Mouse (Mus musculus): ENCODE measurements around the gene Chil1.
A peak's percentile ranks its signal among the peaks of the same experiment; 100 is the strongest.

The Chil1 gene

GRCm38 (mm10) chr1:134173081-134173480 lies 8.9 kb upstream of the Chil1 start:
- no peak for DNase-seq (ENCODE audit: low spot score)

GRCm38 (mm10) chr1:134177976-134178375 lies 4.0 kb upstream of the Chil1 start:
- DNase-seq (ENCODE audit: low spot score) = no peak

GRCm38 (mm10) chr1:134184089-134184488 lies 2.1 kb downstream of the Chil1 start:
- DNase-seq (ENCODE audit: low spot score) = no peak

GRCm38 (mm10) chr1:134188217-134188616 lies 6.2 kb downstream of the Chil1 start:
- no peak for DNase-seq (ENCODE audit: low spot score)

- peak; percentile 28 for DNase-seq (ENCODE audit: low spot score)
These were observed 7.2 kb downstream of the Chil1 start for GRCm38 (mm10) chr1:134188989-134189729.

- no peak for DNase-seq (ENCODE audit: low spot score)
These were observed 9.2 kb downstream of the Chil1 start for GRCm38 (mm10) chr1:134191192-134191591.

GRCm38 (mm10) chr1:134192024-134192423 lies 10.0 kb downstream of the Chil1 start:
- no peak for DNase-seq (ENCODE audit: low spot score)

GRCm38 (mm10) chr1:134193126-134193525 lies 11.2 kb downstream of the Chil1 start, which contains the start of gene Mybph:
Mybph (plus strand) TSS chr1:134193448.
- no peak for DNase-seq (ENCODE audit: low spot score)

- DNase-seq (ENCODE audit: low spot score) = no peak
These were observed 11.8 kb downstream of the Chil1 start for GRCm38 (mm10) chr1:134193674-134194197.

GRCm38 (mm10) chr1:134194298-134195022 lies 12.5 kb downstream of the Chil1 start:
- no peak for DNase-seq (ENCODE audit: low spot score)

- no peak for DNase-seq (ENCODE audit: low spot score)
These were observed 13.1 kb downstream of the Chil1 start for GRCm38 (mm10) chr1:134195117-134195516.

- no peak for DNase-seq (ENCODE audit: low spot score)
These were observed 13.6 kb downstream of the Chil1 start for GRCm38 (mm10) chr1:134195571-134195970.

GRCm38 (mm10) chr1:134195979-134196378 lies 14.0 kb downstream of the Chil1 start:
- no peak for DNase-seq (ENCODE audit: low spot score)

GRCm38 (mm10) chr1:134196386-134196785 lies 14.4 kb downstream of the Chil1 start:
- peak; percentile 63 for DNase-seq (ENCODE audit: low spot score)

GRCm38 (mm10) chr1:134197325-134197982 lies 15.5 kb downstream of the Chil1 start:
- no peak for DNase-seq (ENCODE audit: low spot score)

- DNase-seq (ENCODE audit: low spot score) = no peak
These were observed 16.4 kb downstream of the Chil1 start for GRCm38 (mm10) chr1:134198197-134198995.

- no peak for DNase-seq (ENCODE audit: low spot score)
These were observed 18.5 kb downstream of the Chil1 start for GRCm38 (mm10) chr1:134200481-134200880.

- no peak for DNase-seq (ENCODE audit: low spot score)
These were observed 19.2 kb downstream of the Chil1 start for GRCm38 (mm10) chr1:134200998-134201686.

GRCm38 (mm10) chr1:134201751-134202420 lies 19.9 kb downstream of the Chil1 start:
- DNase-seq (ENCODE audit: low spot score) = peak; percentile 58

- DNase-seq (ENCODE audit: low spot score) = no peak
These were observed 22.3 kb downstream of the Chil1 start for GRCm38 (mm10) chr1:134204230-134204629.
